Mouse (Mus musculus): ENCODE data around the gene Pcdh9. TPM values are rescaled to one million over a fixed set of nuclear protein-coding genes. Genes with fewer than 3 reads are reported as not detected.

Pcdh9 gene
- total and polyA plus RNA-seq, 3 experiments, result 0.70 to 1.8 (median 1.2) TPM

DNA sequence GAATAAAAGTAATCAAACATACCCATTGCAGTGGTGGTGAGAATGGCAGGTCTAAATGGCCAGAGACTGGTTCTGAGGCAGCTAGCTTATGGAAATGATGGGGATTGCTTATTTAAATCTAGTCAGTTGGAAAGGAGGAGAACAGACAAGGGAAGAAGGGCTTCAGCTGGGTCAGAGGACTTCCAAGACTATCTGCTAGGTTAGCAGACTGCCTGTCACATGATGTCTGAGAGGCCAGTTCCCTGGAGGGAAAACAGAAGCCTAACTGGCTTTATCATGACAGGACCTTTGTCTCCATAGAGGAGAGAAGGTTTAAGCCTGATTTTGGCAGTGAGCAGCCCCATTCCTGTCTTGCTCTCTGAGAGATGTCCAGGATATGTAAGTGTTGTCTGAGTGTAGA is 561.2 kb downstream of the Pcdh9 start:
- Histone ChIP-seq H3K27ac (no peak overlapping the region), H3K27me3 (ENCODE audit: control insufficient read depth, insufficient read depth, low read length) (no peaks in the 10 kb centered on the region), H3K36me3 (ENCODE audit: control insufficient read depth, insufficient read depth, low read length) (no peaks in the 10 kb centered on the region), H3K4me3 (no peak overlapping the region), H3K9ac (ENCODE audit: low read depth, low read length) (no peak overlapping the region), H3K79me2 (replicated peaks; ENCODE audit: control insufficient read depth, insufficient read depth, low read length) (no peaks in the 10 kb centered on the region), H3K4me1 (ENCODE audit: control insufficient read depth, insufficient read depth, low read length) (no peaks in the 10 kb centered on the region)
- no peak for TF ChIP-seq EP300 (IDR thresholded peaks at IDR 0.05; ENCODE audit: insufficient read depth, low read depth, low read length)
- TF ChIP-seq POLR2A (IDR thresholded peaks at IDR 0.05; ENCODE audit: insufficient read depth, low read depth, low read length), result no peak
- TF ChIP-seq CTCF (IDR thresholded peaks at IDR 0.05), result no peak
- DNase-seq, result no peak
- intact Hi-C loops (cut with DNase I), result no loop called here

DNA sequence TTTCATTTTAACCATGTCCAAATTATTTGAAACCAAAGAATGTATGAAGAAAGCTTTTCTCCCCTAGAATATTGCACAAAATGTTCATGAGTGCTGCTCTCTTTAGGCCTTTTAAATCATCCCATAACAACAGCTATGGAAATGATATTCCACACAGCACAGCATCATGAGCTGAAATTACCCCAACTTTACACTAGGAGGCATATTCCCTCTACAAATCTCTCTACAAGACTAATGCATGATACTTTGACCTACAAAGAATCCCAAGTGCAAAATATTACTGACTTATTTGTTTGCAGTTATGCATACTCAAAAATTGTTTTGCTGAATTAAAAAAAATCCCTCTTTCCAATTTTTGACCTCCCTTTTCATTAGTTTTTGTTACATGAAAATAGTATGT is 573.1 kb downstream of the Pcdh9 start:
- TF ChIP-seq EP300 (IDR thresholded peaks at IDR 0.05; ENCODE audit: insufficient read depth, low read depth, low read length) (no peak), POLR2A (IDR thresholded peaks at IDR 0.05; ENCODE audit: insufficient read depth, low read depth, low read length) (no peak), CTCF (IDR thresholded peaks at IDR 0.05) (peak; percentile 75)
- no peaks in the 10 kb centered on the region for H3K27me3 ChIP-seq (ENCODE audit: control insufficient read depth, insufficient read depth, low read length)
- no peak overlapping the region for H3K9ac ChIP-seq (ENCODE audit: low read depth, low read length)
- no peaks in the 10 kb centered on the region for H3K4me1 ChIP-seq (ENCODE audit: control insufficient read depth, insufficient read depth, low read length)
- no peaks in the 10 kb centered on the region for H3K79me2 ChIP-seq (replicated peaks; ENCODE audit: control insufficient read depth, insufficient read depth, low read length)
- H3K27ac ChIP-seq, result no peak overlapping the region
- intact Hi-C loops (cut with DNase I), result loop anchor here (2.0 kb wide), 1 partner anchor 581 kb away; no protein-coding TSS in a partner anchor
- no peak for DNase-seq
- H3K36me3 ChIP-seq (ENCODE audit: control insufficient read depth, insufficient read depth, low read length), result no peaks in the 10 kb centered on the region
- no peak overlapping the region for H3K4me3 ChIP-seq

DNA sequence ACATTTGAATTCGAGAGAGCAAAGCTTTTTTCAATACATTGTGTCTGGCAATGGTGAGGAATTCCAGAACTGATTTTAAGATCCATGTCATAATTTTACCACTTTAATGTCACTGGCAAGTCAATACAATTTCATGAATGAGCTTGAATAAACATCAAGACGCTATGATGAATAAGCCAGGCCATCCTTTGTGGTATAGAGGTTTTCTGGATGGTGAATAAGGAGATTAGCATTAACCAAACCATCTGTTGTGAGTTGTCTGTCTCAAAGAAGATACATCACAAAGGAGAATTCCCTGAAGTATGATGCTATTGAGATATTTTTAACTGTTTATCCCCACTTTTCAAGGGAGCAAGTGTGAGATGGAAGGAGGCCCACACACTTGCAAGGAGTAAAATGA is 602.1 kb downstream of the Pcdh9 start:
- H3K36me3 ChIP-seq (ENCODE audit: control insufficient read depth, insufficient read depth, low read length), result no peaks in the 10 kb centered on the region
- no peak overlapping the region for H3K4me3 ChIP-seq
- intact Hi-C loops (cut with DNase I), result no loop called here
- no peak for DNase-seq
- WGBS, result 66% methylated on average over 2 of the region's 2 CpGs
- TF ChIP-seq CTCF (IDR thresholded peaks at IDR 0.05), result no peak
- TF ChIP-seq POLR2A (IDR thresholded peaks at IDR 0.05; ENCODE audit: insufficient read depth, low read depth, low read length), result no peak
- no peak for TF ChIP-seq EP300 (IDR thresholded peaks at IDR 0.05; ENCODE audit: insufficient read depth, low read depth, low read length)
- no peaks in the 10 kb centered on the region for H3K4me1 ChIP-seq (ENCODE audit: control insufficient read depth, insufficient read depth, low read length)
- no peak overlapping the region for H3K9ac ChIP-seq (ENCODE audit: low read depth, low read length)
- H3K27me3 ChIP-seq (ENCODE audit: control insufficient read depth, insufficient read depth, low read length), result no peaks in the 10 kb centered on the region
- no peak overlapping the region for H3K27ac ChIP-seq
- H3K79me2 ChIP-seq (replicated peaks; ENCODE audit: control insufficient read depth, insufficient read depth, low read length), result no peaks in the 10 kb centered on the region

DNA sequence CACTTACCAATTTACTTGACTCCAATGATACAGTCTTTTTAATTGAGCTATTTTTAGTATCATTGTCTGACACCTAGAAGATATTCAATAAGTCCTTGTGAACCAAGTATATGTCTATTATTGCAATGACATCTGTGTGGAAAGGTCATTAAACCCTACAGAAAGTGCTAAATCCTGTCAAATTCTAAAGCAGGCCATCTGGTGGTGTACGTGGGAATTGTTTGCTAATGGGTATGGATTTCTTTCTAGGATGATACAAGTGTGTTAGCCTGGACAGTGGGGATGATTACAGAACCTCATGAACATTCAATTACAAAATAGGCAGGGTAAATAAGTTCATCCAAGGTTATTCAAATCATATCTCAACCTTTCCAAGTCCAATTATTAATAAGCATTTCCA is 602.8 kb downstream of the Pcdh9 start:
- WGBS, result 47% methylated on average over 1 of the region's 1 CpGs
- DNase-seq, result no peak
- Histone ChIP-seq H3K36me3 (ENCODE audit: control insufficient read depth, insufficient read depth, low read length) (no peaks in the 10 kb centered on the region), H3K27me3 (ENCODE audit: control insufficient read depth, insufficient read depth, low read length) (no peaks in the 10 kb centered on the region), H3K79me2 (replicated peaks; ENCODE audit: control insufficient read depth, insufficient read depth, low read length) (no peaks in the 10 kb centered on the region), H3K4me1 (ENCODE audit: control insufficient read depth, insufficient read depth, low read length) (no peaks in the 10 kb centered on the region), H3K4me3 (no peak overlapping the region), H3K9ac (ENCODE audit: low read depth, low read length) (no peak overlapping the region), H3K27ac (no peak overlapping the region)
- TF ChIP-seq POLR2A (IDR thresholded peaks at IDR 0.05; ENCODE audit: insufficient read depth, low read depth, low read length) (no peak), EP300 (IDR thresholded peaks at IDR 0.05; ENCODE audit: insufficient read depth, low read depth, low read length) (no peak), CTCF (IDR thresholded peaks at IDR 0.05) (no peak)
- intact Hi-C loops (cut with DNase I), result no loop called here

DNA sequence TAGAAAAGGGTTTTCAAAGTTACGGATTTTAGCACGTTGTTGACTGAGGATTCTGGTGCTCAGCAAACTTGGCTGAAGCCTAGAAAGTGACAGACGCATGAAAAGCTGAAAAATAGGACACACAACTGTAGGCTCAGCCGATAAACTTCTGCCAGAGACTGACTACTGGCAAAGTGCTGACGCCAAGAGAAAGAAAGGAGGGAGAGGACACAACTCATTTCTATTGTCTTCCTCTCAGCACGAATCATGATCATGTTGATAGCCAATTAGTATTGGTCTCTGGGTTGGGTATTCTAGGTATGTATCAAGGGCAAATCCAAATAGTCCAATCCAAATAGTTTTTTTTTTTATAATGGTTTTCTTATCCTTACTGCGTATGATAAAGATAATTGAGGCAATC is 605.3 kb downstream of the Pcdh9 start:
- H3K27ac ChIP-seq, result no peak overlapping the region
- no peaks in the 10 kb centered on the region for H3K27me3 ChIP-seq (ENCODE audit: control insufficient read depth, insufficient read depth, low read length)
- 71% methylated on average over 7 of the region's 7 CpGs for WGBS
- no peaks in the 10 kb centered on the region for H3K79me2 ChIP-seq (replicated peaks; ENCODE audit: control insufficient read depth, insufficient read depth, low read length)
- no peaks in the 10 kb centered on the region for H3K4me1 ChIP-seq (ENCODE audit: control insufficient read depth, insufficient read depth, low read length)
- DNase-seq, result no peak
- H3K9ac ChIP-seq (ENCODE audit: low read depth, low read length), result no peak overlapping the region
- no peak overlapping the region for H3K4me3 ChIP-seq
- intact Hi-C loops (cut with DNase I), result no loop called here
- no peaks in the 10 kb centered on the region for H3K36me3 ChIP-seq (ENCODE audit: control insufficient read depth, insufficient read depth, low read length)
- no peak for TF ChIP-seq POLR2A (IDR thresholded peaks at IDR 0.05; ENCODE audit: insufficient read depth, low read depth, low read length)
- TF ChIP-seq CTCF (IDR thresholded peaks at IDR 0.05), result no peak
- no peak for TF ChIP-seq EP300 (IDR thresholded peaks at IDR 0.05; ENCODE audit: insufficient read depth, low read depth, low read length)

DNA sequence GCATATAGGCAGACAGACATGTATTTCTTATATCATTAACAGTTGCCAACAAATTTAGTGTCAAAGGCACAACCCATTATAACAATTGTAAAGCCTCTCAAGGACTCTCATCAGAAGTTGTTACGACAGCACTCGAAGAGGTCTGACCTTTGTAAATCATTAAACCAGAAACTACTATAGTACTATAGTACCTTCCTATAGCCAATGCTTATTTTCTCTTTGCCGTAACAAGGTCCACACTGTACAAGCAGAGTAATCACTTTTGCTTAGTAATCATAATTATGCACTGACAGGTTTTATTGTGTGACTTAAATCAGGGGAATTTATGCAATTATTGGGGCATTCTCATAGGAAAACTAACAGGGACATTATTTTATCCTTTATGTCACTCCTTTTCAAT is 606.5 kb downstream of the Pcdh9 start:
- Histone ChIP-seq H3K79me2 (replicated peaks; ENCODE audit: control insufficient read depth, insufficient read depth, low read length) (no peaks in the 10 kb centered on the region), H3K4me1 (ENCODE audit: control insufficient read depth, insufficient read depth, low read length) (no peaks in the 10 kb centered on the region), H3K9ac (ENCODE audit: low read depth, low read length) (no peak overlapping the region), H3K36me3 (ENCODE audit: control insufficient read depth, insufficient read depth, low read length) (no peaks in the 10 kb centered on the region), H3K27me3 (ENCODE audit: control insufficient read depth, insufficient read depth, low read length) (no peaks in the 10 kb centered on the region), H3K4me3 (no peak overlapping the region), H3K27ac (no peak overlapping the region)
- intact Hi-C loops (cut with DNase I), result no loop called here
- TF ChIP-seq POLR2A (IDR thresholded peaks at IDR 0.05; ENCODE audit: insufficient read depth, low read depth, low read length) (no peak), CTCF (IDR thresholded peaks at IDR 0.05) (no peak), EP300 (IDR thresholded peaks at IDR 0.05; ENCODE audit: insufficient read depth, low read depth, low read length) (no peak)
- WGBS, result 92% methylated on average over 3 of the region's 3 CpGs
- DNase-seq, result no peak

All from heart, adult 2 months (tissue).